Mouse (Mus musculus): Measurements from ENCODE around the gene Gfpt2.

DNA sequence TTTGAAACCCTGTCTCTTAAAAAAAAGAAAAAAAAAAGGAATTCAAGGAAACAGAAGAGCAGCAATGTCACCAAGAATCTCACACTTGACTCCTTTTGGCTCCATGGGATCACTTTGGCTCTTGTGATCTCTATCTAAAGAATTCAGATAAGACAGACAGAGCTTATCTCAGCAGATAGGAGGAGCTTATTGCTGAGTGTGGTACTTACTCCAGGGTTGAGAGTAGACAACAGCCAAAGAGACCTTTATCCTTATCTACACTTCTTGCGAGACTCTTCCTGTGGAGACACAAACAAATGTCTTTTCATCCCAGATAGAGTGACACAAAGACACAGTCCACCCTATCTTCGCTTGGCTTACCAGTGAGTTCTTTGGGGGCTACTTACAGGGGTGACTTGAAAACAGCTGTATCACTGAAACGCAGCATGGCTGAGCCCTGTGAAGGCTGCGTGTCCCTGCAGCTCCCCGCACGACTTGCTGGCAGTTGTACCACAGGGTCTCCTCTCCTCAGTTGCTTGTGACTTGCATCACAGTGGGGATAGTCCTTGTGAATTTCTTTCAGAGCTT, 12.1 kb upstream of the Gfpt2 start:
- no peak for TF ChIP-seq CTCF (IDR thresholded peaks at IDR 0.05; ENCODE audit: control insufficient read depth, insufficient read depth, insufficient replicate concordance, low read depth, low read length)
- TF ChIP-seq POLR2A (IDR thresholded peaks at IDR 0.05; ENCODE audit: control insufficient read depth, low read depth, low read length) = no peak
